Mouse (Mus musculus) thymus, adult 2 months (tissue): ENCODE results near the gene 4930519P11Rik. TPM values are rescaled to one million over a fixed set of nuclear protein-coding genes. Genes with fewer than 3 reads are reported as not detected.

Experiments
- DNase-seq: peaks from one replicate; pipeline ENCODE4 v3.0.0; 2021
- H3K27ac ChIP-seq: fragments of 200-500 bp; 2 replicates; pipeline ENCODE4 v1.5.1; 2012; ENCODE audit warnings: low read length, control low read depth; ENCODE audit not compliant: control insufficient read depth, insufficient read depth
- H3K27me3 ChIP-seq: fragments of 200-500 bp; 2 replicates; pipeline ENCODE4 v1.6.1; 2012; ENCODE audit warnings: mild to moderate bottlenecking, low read length, moderate library complexity, mixed read lengths; ENCODE audit not compliant: control insufficient read depth, insufficient read depth
- H3K36me3 ChIP-seq: fragments of 200-500 bp; 2 replicates; pipeline ENCODE4 v1.6.1; 2012; ENCODE audit warnings: mild to moderate bottlenecking, low read length, moderate library complexity; ENCODE audit not compliant: control insufficient read depth, insufficient read depth
- H3K4me1 ChIP-seq: fragments of 200-500 bp; replicated peaks from 2 replicates; pipeline ENCODE4 v1.6.1; 2012; ENCODE audit warnings: low read length; ENCODE audit not compliant: control insufficient read depth, insufficient read depth
- H3K4me3 ChIP-seq: fragments of 200-500 bp; 2 replicates; pipeline ENCODE4 v1.5.1; 2012; ENCODE audit warnings: mild to moderate bottlenecking, low read length, control low read depth, moderate library complexity; ENCODE audit not compliant: control insufficient read depth, insufficient read depth
- CTCF ChIP-seq: fragments of 200-500 bp; IDR thresholded peaks from 2 replicates; pipeline ENCODE4 v1.5.1; 2012; ENCODE audit warnings: mild to moderate bottlenecking, control low read depth, low read length, moderate library complexity, borderline replicate concordance; ENCODE audit not compliant: control insufficient read depth, poor library complexity, insufficient read depth; ENCODE audit errors: extremely low read depth
- POLR2A ChIP-seq: fragments of 200-500 bp; IDR thresholded peaks from 2 replicates; pipeline ENCODE4 v1.6.1; 2012; ENCODE audit warnings: mild to moderate bottlenecking, low read length, control low read depth, moderate library complexity; ENCODE audit not compliant: control insufficient read depth, poor library complexity, insufficient read depth; ENCODE audit errors: extremely low read depth
- WGBS: fragments of 180-500 bp; shearing (Covaris S2); methylation state at CpG from one replicate; pipeline ENCODE4 v1.1.7; 2018; 5-methylcytosine and 5-hydroxymethylcytosine counted together
- polyA plus RNA-seq: library from polyadenylated mRNA; depleted of rRNA; stranded (reverse); fragments of >200 nt; gene quantifications from 2 replicates; pipeline ENCODE4 v1.2.3, GENCODE M21; 2012

4930519P11Rik gene
- polyA plus RNA-seq, 1 experiment, result 1.5 TPM

DNA sequence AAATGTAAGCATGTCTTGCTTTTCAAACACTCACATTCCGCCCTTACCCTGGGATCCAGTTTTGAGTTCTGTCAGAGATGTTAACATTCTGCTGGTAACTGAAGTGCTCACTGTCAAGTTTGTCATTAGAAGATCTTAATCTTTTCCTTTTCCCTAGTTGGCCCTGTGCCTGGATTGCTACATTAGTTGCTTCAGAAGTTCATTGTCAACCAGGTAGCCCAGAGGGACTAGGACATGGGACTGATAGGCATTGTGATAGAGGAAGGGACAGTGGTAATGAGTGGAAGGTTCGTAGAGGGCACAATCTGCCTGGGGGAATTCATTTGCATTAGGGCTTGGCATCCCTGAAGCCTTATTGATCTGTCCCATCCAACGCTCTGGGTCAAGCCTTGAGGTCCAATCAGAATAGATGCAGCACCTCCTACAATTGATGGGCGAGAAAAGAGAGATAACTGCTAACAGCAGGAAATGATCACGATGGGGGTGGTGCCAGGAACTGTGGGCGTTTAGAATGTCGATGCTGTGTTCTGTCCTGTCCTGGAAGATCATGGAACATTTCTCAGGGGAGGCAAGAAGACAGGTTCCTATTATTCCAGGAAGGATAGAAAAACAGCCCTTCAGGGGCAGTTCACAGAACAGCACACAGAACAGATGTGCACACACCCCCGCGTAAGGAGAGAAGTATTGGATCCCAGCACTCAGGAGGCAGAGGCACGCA lies 4.0 kb downstream of the 4930519P11Rik start:
- DNase-seq, result no peak
- Histone ChIP-seq H3K4me3 (no peak overlapping the region), H3K27me3 (no peaks in the 10 kb centered on the region), H3K4me1 (peaks cover 29% of the 10 kb centered on the region), H3K27ac (no peak overlapping the region), H3K36me3 (no peaks in the 10 kb centered on the region)
- 73% methylated on average over 10 of the region's 10 CpGs for WGBS
- TF ChIP-seq POLR2A (no peak), CTCF (no peak)

DNA sequence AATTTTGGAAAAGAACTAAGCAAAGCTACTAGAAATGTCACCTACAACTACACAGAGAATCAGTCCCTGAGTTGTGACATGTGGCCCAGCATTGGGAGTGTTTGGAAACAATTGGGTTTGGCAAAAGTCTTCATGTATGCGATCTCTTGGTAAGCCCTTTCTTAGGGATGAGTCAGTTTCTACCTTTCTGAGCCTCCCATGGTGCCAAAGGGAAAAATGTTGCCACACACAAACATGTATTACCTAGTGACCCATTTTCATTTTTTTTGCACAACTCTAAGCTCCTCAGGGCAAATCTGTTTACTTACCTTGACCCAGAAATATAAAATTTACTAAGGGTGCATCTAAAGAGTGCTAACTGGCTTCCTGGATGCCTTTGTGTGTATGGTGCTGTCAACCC lies 6.3 kb downstream of the 4930519P11Rik start:
- H3K27me3 ChIP-seq, result no peaks in the 10 kb centered on the region
- WGBS, result 88% methylated on average over 1 of the region's 1 CpGs
- TF ChIP-seq CTCF, result no peak
- no peak for TF ChIP-seq POLR2A
- peaks cover 28% of the 10 kb centered on the region for H3K4me1 ChIP-seq
- no peak for DNase-seq
- no peak overlapping the region for H3K27ac ChIP-seq
- no peaks in the 10 kb centered on the region for H3K36me3 ChIP-seq
- H3K4me3 ChIP-seq, result no peak overlapping the region

DNA sequence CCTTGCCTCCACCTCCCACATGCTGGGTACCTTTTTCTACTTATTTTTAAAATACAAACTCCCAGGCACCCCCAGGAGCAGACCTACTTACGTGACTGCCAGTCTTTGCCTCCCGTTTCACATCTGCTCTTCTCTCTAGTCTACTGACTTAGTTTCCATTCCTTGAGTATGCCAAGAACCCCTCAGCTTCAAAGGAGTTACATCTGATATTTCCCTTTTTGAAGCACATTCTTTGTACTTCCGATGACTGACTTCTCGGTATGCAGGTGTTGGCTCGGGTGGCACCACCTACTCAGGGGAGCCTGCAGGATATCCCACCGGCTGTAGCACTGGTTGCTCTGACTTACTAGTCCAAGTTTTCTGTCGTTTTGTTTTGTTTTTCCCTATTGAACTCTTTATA lies 9.1 kb downstream of the 4930519P11Rik start:
- no peak overlapping the region for H3K4me3 ChIP-seq
- no peaks in the 10 kb centered on the region for H3K36me3 ChIP-seq
- H3K4me1 ChIP-seq, result peaks cover 29% of the 10 kb centered on the region
- peak; percentile 52 for DNase-seq
- H3K27ac ChIP-seq, result peak overlapping the region; percentile 96
- 2% methylated on average over 7 of the region's 7 CpGs for WGBS
- TF ChIP-seq POLR2A (no peak), CTCF (no peak)
- H3K27me3 ChIP-seq, result no peaks in the 10 kb centered on the region

DNA sequence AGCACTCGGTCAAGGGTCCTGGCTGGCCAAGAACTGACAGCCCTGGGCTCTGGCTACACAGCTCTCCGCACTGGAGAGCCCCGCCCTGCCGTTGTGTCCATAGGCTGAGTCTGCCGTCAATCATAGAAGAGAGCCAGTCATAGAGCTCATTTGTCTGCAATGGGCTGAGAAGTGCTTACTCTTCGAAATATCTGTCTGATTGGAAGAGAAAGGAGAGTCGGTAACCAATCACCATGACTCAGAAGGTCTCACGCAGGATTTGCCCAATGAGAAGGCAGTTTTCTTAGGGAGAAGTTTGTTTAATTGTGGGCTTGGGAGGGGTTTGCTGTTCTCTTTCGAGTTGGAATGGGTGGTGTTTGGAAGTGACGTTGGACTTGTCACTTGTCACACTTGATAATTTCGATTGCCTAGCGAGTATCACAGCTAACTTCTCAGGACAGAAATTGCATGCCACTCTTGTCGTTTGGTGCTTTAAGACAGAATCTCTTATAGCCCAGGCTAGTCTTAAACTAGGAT lies 9.5 kb downstream of the 4930519P11Rik start, which contains the start of gene Pxmp4:
Gene Pxmp4, minus strand, starts transcription at position 71 of the 516 bp plus-strand sequence.
- under 1% methylated on average over 13 of the region's 13 CpGs for WGBS
- no peaks in the 10 kb centered on the region for H3K27me3 ChIP-seq
- H3K27ac ChIP-seq, result peak within 1 kb of the TSS; percentile 96
- peak within 1 kb of the TSS; percentile 65 for H3K4me3 ChIP-seq
- peaks cover 29% of the 10 kb centered on the region for H3K4me1 ChIP-seq
- TF ChIP-seq CTCF (no peak), POLR2A (peak; percentile 74)
- peak; percentile 98 for DNase-seq
- H3K36me3 ChIP-seq, result no peaks in the 10 kb centered on the region

DNA sequence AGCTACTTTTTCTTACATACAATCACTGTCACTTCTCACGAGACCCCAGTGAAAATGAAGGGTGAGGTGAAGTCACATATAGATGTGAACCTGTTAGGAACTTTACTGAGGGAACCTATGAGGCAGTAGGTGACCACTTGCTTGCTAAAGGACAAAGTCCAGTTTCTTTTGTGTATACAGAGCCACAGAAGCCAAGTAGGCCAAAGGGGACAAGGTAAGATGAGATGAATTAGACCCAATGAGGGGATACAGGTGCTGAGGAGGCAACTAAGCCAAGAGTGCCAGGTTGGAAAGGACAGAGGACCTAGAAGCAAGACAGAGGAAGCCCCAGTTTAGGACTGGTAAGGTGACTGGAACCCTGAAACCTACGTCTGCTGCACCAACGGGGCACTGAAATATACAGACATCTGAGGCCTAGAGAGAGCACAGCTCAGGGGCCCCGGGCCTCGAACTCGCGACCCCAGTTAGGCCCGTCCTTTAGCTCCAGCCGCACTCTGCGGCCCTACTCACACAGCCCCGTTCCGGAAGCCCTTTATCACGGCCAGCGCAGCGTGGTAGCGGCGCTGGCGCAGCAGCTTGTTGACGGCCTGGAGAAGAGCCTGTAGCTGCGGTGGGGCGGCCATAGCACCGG lies 10.1 kb downstream of the 4930519P11Rik start:
- WGBS, result 5% methylated on average over 22 of the region's 22 CpGs
- no peak for DNase-seq
- Histone ChIP-seq H3K27me3 (no peaks in the 10 kb centered on the region), H3K27ac (peak overlapping the region; percentile 67), H3K36me3 (no peaks in the 10 kb centered on the region), H3K4me3 (peak overlapping the region; percentile 65), H3K4me1 (peaks cover 28% of the 10 kb centered on the region)
- 0 out of 2 replicates have a peak, but pooled peaks have one; percentile 46 for TF ChIP-seq CTCF
- no peak for TF ChIP-seq POLR2A

DNA sequence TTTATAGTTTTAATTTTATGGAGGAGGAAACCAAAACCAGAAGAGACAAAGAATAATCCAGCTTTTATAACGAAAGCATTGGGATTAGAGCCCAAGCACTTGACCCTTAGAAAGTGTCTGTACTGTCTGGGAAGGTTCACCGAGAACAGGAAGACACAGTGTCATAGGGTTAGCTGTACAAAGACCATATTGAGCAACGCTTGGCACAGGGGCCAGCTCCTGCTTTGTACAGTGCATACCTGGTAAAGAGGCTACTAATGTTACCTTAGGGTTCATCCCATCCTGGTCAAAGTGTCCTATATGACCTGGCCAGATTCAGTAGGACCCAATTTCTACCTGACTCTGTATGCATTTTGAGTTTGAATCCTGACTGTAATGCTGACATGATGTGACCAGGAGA lies 11.9 kb downstream of the 4930519P11Rik start:
- 94% methylated on average over 3 of the region's 3 CpGs for WGBS
- Histone ChIP-seq H3K4me3 (no peak overlapping the region), H3K4me1 (peaks cover 34% of the 10 kb centered on the region), H3K36me3 (no peaks in the 10 kb centered on the region), H3K27ac (no peak overlapping the region), H3K27me3 (no peaks in the 10 kb centered on the region)
- TF ChIP-seq CTCF, result no peak
- DNase-seq, result no peak
